In the genomic region with DNA sequence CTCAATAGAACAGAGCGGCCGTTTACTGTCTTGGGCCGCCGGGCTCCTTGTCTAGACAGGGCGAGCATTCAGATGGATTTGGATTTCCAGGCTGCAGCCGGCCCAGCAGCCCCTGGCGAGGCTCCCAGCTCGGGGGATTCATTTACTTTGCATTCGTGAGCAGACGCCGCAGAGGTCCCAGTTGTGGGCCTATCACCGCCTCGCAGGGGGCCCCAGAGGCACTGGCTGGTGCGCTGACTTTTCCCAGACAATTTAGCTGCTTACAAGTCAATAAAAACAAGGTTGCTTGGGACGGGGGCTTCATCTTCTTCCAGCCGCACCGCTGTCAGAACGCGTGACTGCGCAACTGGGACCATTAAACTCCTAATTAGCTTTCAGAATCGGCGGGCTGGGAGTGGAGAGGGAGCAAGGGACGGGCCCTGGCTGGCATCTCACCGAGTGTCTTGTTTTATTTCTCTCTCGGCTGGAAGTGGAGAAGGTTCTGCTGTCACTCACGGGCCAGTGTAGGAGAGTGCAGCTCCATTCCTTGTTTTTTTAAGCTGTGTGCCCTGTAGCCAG, we compare ENCODE assay signal across 8 mouse cellular contexts.
DNase-seq lines count a peak whose midpoint lies in the region; ATAC-seq and TF ChIP-seq lines count a peak whose summit lies in the region.

No protein-coding gene starts in this region.

- H3K4me2 ChIP-seq in kidney, postnatal 0 days (ENCODE audit: low read length), result peak overlapping the region; percentile 41
- peak overlapping the region; percentile 55 for H3K4me2 ChIP-seq in neural tube, embryonic 12.5 days (replicated peaks)

- H3K9me3 ChIP-seq in kidney, postnatal 0 days (replicated peaks; ENCODE audit: low read length), result no peaks in the 10 kb centered on the region
- peaks cover 8% of the 10 kb centered on the region; the same call in 1 of the 2 replicates for H3K9me3 ChIP-seq in neural tube, embryonic 12.5 days

- DNase-seq in kidney, postnatal 0 days (ENCODE audit: low spot score), result peak; percentile 77
- no peak for DNase-seq in kidney, adult 18-20 months
- peak; percentile 43 for DNase-seq in embryo, embryonic 10 days (ENCODE audit: low spot score)
- peak; percentile 69 for DNase-seq in gastrocnemius, postnatal 10 days
- peak; percentile 51 to 63 for DNase-seq in layer of hippocampus, postnatal 36 days
- DNase-seq in yolk sac, embryonic 10.5 days (ENCODE audit: low spot score), result no peak

- H3K9ac ChIP-seq in kidney, postnatal 0 days (ENCODE audit: low read depth, low read length), result 0 out of 2 replicates have a peak overlapping the region, but pooled peaks have one; percentile 8
- H3K9ac ChIP-seq in neural tube, embryonic 12.5 days, result no peak overlapping the region

- peaks cover 28% of the 10 kb centered on the region for H3K4me1 ChIP-seq in kidney, postnatal 0 days (replicated peaks; ENCODE audit: insufficient read depth, low read length)
- H3K4me1 ChIP-seq in neural tube, embryonic 12.5 days, result peaks cover 58% of the 10 kb centered on the region

- ATAC-seq in kidney, postnatal 0 days (replicated peaks; ENCODE audit: low FRiP score, low read depth), result peak; percentile 18; the same call in 1 of the 2 replicates
- ATAC-seq in neural tube, embryonic 12.5 days (ENCODE audit: low FRiP score, low read depth), result peak; percentile 84
- no peak for ATAC-seq in megakaryocyte progenitor cell, adult 5-6 weeks (replicated peaks; ENCODE audit: poor library complexity)

- no peak overlapping the region for H3K4me3 ChIP-seq in kidney, postnatal 0 days (replicated peaks; ENCODE audit: low read depth, low read length)
- H3K4me3 ChIP-seq in neural tube, embryonic 12.5 days, result peak overlapping the region; percentile 19; the same call in 1 of the 2 replicates

- no peaks in the 10 kb centered on the region for H3K36me3 ChIP-seq in kidney, postnatal 0 days (ENCODE audit: insufficient read depth, low read length)
- H3K36me3 ChIP-seq in neural tube, embryonic 12.5 days, result no peaks in the 10 kb centered on the region

- H3K27ac ChIP-seq in kidney, postnatal 0 days, result no peak overlapping the region; the same call in 1 of the 2 replicates
- peak overlapping the region; percentile 34; the same call in 1 of the 2 replicates for H3K27ac ChIP-seq in neural tube, embryonic 12.5 days

- WGBS in kidney, postnatal 0 days, result 13% methylated on average over 26 of the region's 26 CpGs
- 2% methylated on average over 26 of the region's 26 CpGs for WGBS in neural tube, embryonic 12.5 days

- no peaks in the 10 kb centered on the region for H3K27me3 ChIP-seq in kidney, postnatal 0 days (ENCODE audit: insufficient read depth, low read length)
- 0 out of 2 replicates have a peak, but pooled peaks cover 4% of the 10 kb centered on the region for H3K27me3 ChIP-seq in neural tube, embryonic 12.5 days (replicated peaks)

- TF ChIP-seq CTCF in kidney, postnatal 0 days (IDR thresholded peaks at IDR 0.05; ENCODE audit: low read depth), result no peak

Comparison
In these comparisons a context has a peak if more than half of its experiments do, and no peak if none do; other contexts are left out.
1. DNase-seq: peak in kidney, postnatal 0 days (single experiment), embryo, embryonic 10 days (single experiment), gastrocnemius, postnatal 10 days (single experiment) and layer of hippocampus, postnatal 36 days (2 of 2); none in kidney, adult 18-20 months (single experiment) and yolk sac, embryonic 10.5 days (single experiment).